Mouse (Mus musculus) limb, embryonic 14.5 days (tissue): ENCODE data around the gene Pcsk2. TPM values are rescaled to one million over a fixed set of nuclear protein-coding genes. Genes with fewer than 3 reads are reported as not detected.
A peak's percentile ranks its signal among the peaks of the same experiment; 100 is the strongest.

ENCODE experiments used
- ATAC-seq: fragments of 200-750 bp; cut with Nextera tagmentation; 2 replicates; pipeline ENCODE4 v1.8.0; 2017; ENCODE audit warnings: low read depth, moderate number of reproducible peaks, moderate TSS enrichment; ENCODE audit not compliant: low FRiP score
- DNase-seq: peaks from one replicate; pipeline ENCODE4 v3.0.0-alpha.2; 2015; ENCODE audit warnings: low spot score
- H3K27ac ChIP-seq: fragments of 300-500 bp; sonication (generic); replicated peaks from 2 replicates; pipeline ENCODE4 v1.5.1; 2014; ENCODE audit warnings: low read depth, mild to moderate bottlenecking, low read length, moderate library complexity, mixed read lengths
- H3K27me3 ChIP-seq: fragments of 300-500 bp; sonication (generic); 2 replicates; pipeline ENCODE4 v1.6.1; 2014; ENCODE audit warnings: low read length, mixed read lengths; ENCODE audit not compliant: control insufficient read depth, insufficient read depth
- H3K36me3 ChIP-seq: fragments of 300-500 bp; sonication (generic); 2 replicates; pipeline ENCODE4 v1.6.1; 2014; ENCODE audit warnings: mild to moderate bottlenecking, low read length, moderate library complexity, mixed read lengths; ENCODE audit not compliant: control insufficient read depth, insufficient read depth
- H3K4me1 ChIP-seq: fragments of 300-500 bp; sonication (generic); 2 replicates; pipeline ENCODE4 v1.6.1; 2014; ENCODE audit warnings: antibody characterized with exemption, low read length, mixed read lengths; ENCODE audit not compliant: control insufficient read depth, insufficient read depth
- H3K4me2 ChIP-seq: fragments of 300-500 bp; sonication (generic); replicated peaks from 2 replicates; pipeline ENCODE4 v1.6.1; 2014; ENCODE audit warnings: low read depth, mild to moderate bottlenecking, low read length, moderate library complexity; ENCODE audit not compliant: severe bottlenecking
- H3K4me3 ChIP-seq: fragments of 300-500 bp; sonication (generic); replicated peaks from 2 replicates; pipeline ENCODE4 v1.5.1; 2014; ENCODE audit warnings: low read length
- H3K9ac ChIP-seq: fragments of 300-500 bp; sonication (generic); 2 replicates; pipeline ENCODE4 v1.6.1; 2014; ENCODE audit warnings: mild to moderate bottlenecking, low read depth, low read length, moderate library complexity; ENCODE audit not compliant: severe bottlenecking
- H3K9me3 ChIP-seq: fragments of 300-500 bp; sonication (generic); 2 replicates; pipeline ENCODE4 v1.6.1; 2016; ENCODE audit warnings: low read length; ENCODE audit not compliant: control insufficient read depth
- POLR2A ChIP-seq: fragments of 200-500 bp; IDR thresholded peaks from 2 replicates; pipeline ENCODE4 v1.8.0; 2012; ENCODE audit warnings: inconsistent platforms, mild to moderate bottlenecking, moderate library complexity, borderline replicate concordance; ENCODE audit not compliant: insufficient read depth, insufficient read length; ENCODE audit errors: extremely low read depth
- WGBS: fragments of 180-500 bp; shearing (Covaris S2); extraction: QIAGEN DNeasy Blood & Tissue Kit; methylation state at CpG from one replicate; pipeline ENCODE4 v1.1.7; 2014; 5-methylcytosine and 5-hydroxymethylcytosine counted together
- polyA plus RNA-seq, 2 experiments: library from polyadenylated mRNA; depleted of rRNA in 1 of 2; stranded (reverse) in 1 of 2; unstranded in 1 of 2; fragments of >200 nt; fragmentation: Nextera tagmentation in 1 of 2; extraction: Ambion mirVana in 1 of 2; gene quantifications; 2 replicates each; pipeline versions ENCODE4 v1.2.1 to v1.2.3; 2012 to 2014

Pcsk2 gene
- polyA plus RNA-seq, 2 experiments: 1.0 to 1.2 TPM

DNA sequence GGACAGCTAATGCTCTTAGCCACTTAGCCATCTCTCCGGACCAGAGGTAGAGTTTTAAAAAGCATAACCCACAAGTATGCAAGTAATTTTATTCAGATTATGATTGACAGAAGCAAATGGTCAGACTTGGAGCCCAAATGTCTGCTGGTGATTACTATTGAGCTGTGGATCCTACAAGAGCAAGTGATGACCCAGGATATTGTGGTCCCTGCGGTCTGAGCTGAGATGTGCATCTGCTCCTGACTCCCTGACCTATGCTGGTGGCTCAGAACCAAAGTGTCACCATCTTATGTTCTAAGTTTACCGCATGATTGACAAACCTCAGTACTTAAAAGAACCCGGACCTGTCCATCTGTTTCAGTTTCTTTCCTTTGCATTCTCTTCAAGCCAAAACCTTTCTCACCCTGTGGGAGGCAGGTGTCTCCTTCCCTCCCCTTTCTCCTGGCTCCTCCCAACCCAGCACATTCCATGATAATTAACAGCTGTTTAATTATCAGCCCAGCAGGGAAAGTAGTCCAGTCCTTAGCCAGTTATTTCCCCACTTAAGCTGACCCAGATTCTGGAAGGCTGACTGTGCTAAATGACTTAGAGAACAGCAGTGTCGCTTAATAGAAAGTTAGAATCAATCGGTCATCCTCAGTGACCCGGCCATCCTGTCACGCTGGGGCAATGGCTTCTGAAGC, 136.1 kb downstream of the Pcsk2 start:
- no peaks in the 10 kb centered on the region for H3K9me3 ChIP-seq
- H3K27me3 ChIP-seq: no peaks in the 10 kb centered on the region
- DNase-seq (no peak), ATAC-seq (no peak)
- H3K9ac ChIP-seq: no peak overlapping the region
- WGBS: 70% methylated on average over 8 of the region's 8 CpGs
- H3K4me3 ChIP-seq: no peak overlapping the region
- no peak overlapping the region for H3K27ac ChIP-seq
- no peak for TF ChIP-seq POLR2A
- H3K4me1 ChIP-seq: no peaks in the 10 kb centered on the region
- no peaks in the 10 kb centered on the region for H3K36me3 ChIP-seq
- no peak overlapping the region for H3K4me2 ChIP-seq

DNA sequence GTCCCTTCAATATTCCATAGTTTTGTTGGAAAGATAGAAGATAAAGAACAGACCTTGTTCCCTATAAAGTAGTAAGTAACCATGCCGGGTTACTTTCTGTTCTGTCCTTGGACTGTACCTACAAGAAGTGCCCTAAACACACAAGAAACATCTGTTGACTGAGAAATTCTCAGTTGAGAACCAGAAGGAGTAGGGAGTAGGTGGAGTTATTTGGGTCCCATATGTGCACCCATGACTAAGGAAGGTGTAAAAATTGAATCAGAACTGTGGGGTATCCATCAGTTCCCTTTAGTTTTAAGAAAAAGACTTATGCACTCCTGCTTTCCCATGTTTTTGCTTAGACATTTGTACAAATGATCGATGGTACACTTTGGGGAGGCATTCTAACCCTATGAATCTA, 137.6 kb downstream of the Pcsk2 start:
- ATAC-seq: no peak
- WGBS: 91% methylated on average over 2 of the region's 2 CpGs
- no peaks in the 10 kb centered on the region for H3K36me3 ChIP-seq
- no peak overlapping the region for H3K27ac ChIP-seq
- no peak overlapping the region for H3K4me2 ChIP-seq
- no peak overlapping the region for H3K9ac ChIP-seq
- H3K27me3 ChIP-seq: no peaks in the 10 kb centered on the region
- no peaks in the 10 kb centered on the region for H3K4me1 ChIP-seq
- no peaks in the 10 kb centered on the region for H3K9me3 ChIP-seq
- H3K4me3 ChIP-seq: no peak overlapping the region
- TF ChIP-seq POLR2A: no peak
- DNase-seq: no peak

- Histone ChIP-seq H3K27me3 (no peaks in the 10 kb centered on the region), H3K4me2 (no peak overlapping the region), H3K4me1 (no peaks in the 10 kb centered on the region), H3K36me3 (no peaks in the 10 kb centered on the region), H3K9ac (no peak overlapping the region), H3K4me3 (no peak overlapping the region), H3K9me3 (peaks cover 4% of the 10 kb centered on the region; the same call in 1 of the 2 replicates), H3K27ac (no peak overlapping the region)
- no peak for TF ChIP-seq POLR2A
- DNase-seq: no peak
- no peak for ATAC-seq
- WGBS: 43% methylated on average over 3 of the region's 3 CpGs
Measured at GRCm38 (mm10) chr2:143691244-143691643, 145.3 kb downstream of the Pcsk2 start.

DNA sequence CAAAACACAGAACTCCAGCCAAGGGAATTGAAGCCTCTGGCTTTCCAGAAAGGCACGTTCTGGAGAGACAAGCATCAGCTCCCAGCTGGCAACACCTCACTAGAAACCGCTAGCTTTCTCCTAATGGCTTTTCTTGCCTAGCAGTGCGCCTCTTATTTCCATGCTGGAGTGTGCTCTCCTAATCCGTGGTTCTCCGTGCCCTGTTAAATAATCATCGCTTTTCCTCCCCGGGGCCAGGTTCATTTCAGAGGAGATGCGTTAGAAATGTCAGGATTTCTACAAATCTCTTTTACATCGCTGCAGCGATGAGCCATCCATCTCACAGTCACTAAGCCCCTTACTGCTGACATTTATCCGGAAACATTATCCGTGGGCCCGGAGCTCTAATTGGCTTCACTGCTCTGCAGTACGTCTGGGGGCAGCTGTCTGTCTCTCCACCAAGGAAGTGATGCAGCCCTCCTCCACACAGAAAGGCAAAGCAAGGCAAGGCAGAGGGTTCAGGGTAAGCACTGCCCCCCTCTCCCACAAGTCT, 150.1 kb downstream of the Pcsk2 start:
- ATAC-seq (peak; percentile 34; the same call in 1 of the 2 replicates), DNase-seq (peak; percentile 49)
- Histone ChIP-seq H3K27ac (no peak overlapping the region), H3K4me2 (no peak overlapping the region), H3K4me1 (no peaks in the 10 kb centered on the region), H3K4me3 (no peak overlapping the region), H3K9me3 (peaks cover 4% of the 10 kb centered on the region; the same call in 1 of the 2 replicates), H3K9ac (no peak overlapping the region), H3K27me3 (no peaks in the 10 kb centered on the region), H3K36me3 (no peaks in the 10 kb centered on the region)
- TF ChIP-seq POLR2A: no peak
- WGBS: 53% methylated on average over 14 of the region's 14 CpGs

- H3K9ac ChIP-seq: no peak overlapping the region
- no peak for TF ChIP-seq POLR2A
- peaks cover 4% of the 10 kb centered on the region; the same call in 1 of the 2 replicates for H3K9me3 ChIP-seq
- H3K4me1 ChIP-seq: no peaks in the 10 kb centered on the region
- no peaks in the 10 kb centered on the region for H3K36me3 ChIP-seq
- WGBS: 89% methylated on average over 7 of the region's 7 CpGs
- H3K4me2 ChIP-seq: no peak overlapping the region
- DNase-seq (no peak), ATAC-seq (no peak; the same call in 1 of the 2 replicates)
- no peak overlapping the region for H3K4me3 ChIP-seq
- no peaks in the 10 kb centered on the region for H3K27me3 ChIP-seq
- H3K27ac ChIP-seq: no peak overlapping the region
Measured at GRCm38 (mm10) chr2:143696704-143697103, 150.7 kb downstream of the Pcsk2 start.
